Mouse (Mus musculus) bone marrow, adult 2 months (tissue): Measurements from ENCODE around the gene Luzp1. TPM values are rescaled to one million over a fixed set of nuclear protein-coding genes. Genes with fewer than 3 reads are reported as not detected.

ENCODE experiments used
- H3K27ac ChIP-seq: fragments of 200-500 bp; 2 replicates; pipeline ENCODE4 v1.5.1; 2012; ENCODE audit warnings: low read depth, mild to moderate bottlenecking, control low read depth, inconsistent platforms, low read length; ENCODE audit not compliant: control insufficient read depth, poor library complexity, insufficient read depth
- H3K4me1 ChIP-seq: fragments of 200-500 bp; 2 replicates; pipeline ENCODE4 v1.6.1; 2011; ENCODE audit warnings: low read length; ENCODE audit not compliant: control insufficient read depth, insufficient read depth
- H3K4me3 ChIP-seq: fragments of 200-500 bp; replicated peaks from 2 replicates; pipeline ENCODE3; 2011; ENCODE audit warnings: mild to moderate bottlenecking, low read depth, low read length, control low read depth; ENCODE audit not compliant: control insufficient read depth
- CTCF ChIP-seq: fragments of 200-500 bp; IDR thresholded peaks from 2 replicates; pipeline ENCODE4 v1.5.1; 2011; ENCODE audit warnings: low read length, control low read depth; ENCODE audit not compliant: control insufficient read depth, insufficient read depth
- POLR2A ChIP-seq: fragments of 200-500 bp; IDR thresholded peaks from 2 replicates; pipeline ENCODE4 v1.6.1; 2011; ENCODE audit warnings: low read depth, mild to moderate bottlenecking, control low read depth, low read length, borderline replicate concordance; ENCODE audit not compliant: control insufficient read depth
- WGBS: fragments of 180-500 bp; shearing (Covaris S2); methylation state at CpG from one replicate; pipeline ENCODE4 v1.1.7; 2018; 5-methylcytosine and 5-hydroxymethylcytosine counted together
- polyA plus RNA-seq: library from polyadenylated mRNA; stranded (reverse); fragments of >200 nt; gene quantifications from 2 replicates; pipeline ENCODE4 v1.2.4, GENCODE M21; 2011; ENCODE audit warnings: low replicate concordance; ENCODE audit not compliant: missing spikeins, insufficient read depth, insufficient read length

The Luzp1 gene
- polyA plus RNA-seq, 1 experiment, result 2.8 TPM

GRCm38 (mm10) chr4:136458276-136458675, 11.3 kb upstream of the Luzp1 start:
- WGBS, result 79% methylated on average over 7 of the region's 7 CpGs
- Histone ChIP-seq H3K4me1 (no peaks in the 10 kb centered on the region), H3K4me3 (no peak overlapping the region), H3K27ac (no peak overlapping the region)
- TF ChIP-seq POLR2A, result no peak
- TF ChIP-seq CTCF, result no peak

- WGBS, result 84% methylated on average over 12 of the region's 12 CpGs
- Histone ChIP-seq H3K4me3 (no peak overlapping the region), H3K4me1 (no peaks in the 10 kb centered on the region), H3K27ac (no peak overlapping the region)
- TF ChIP-seq CTCF (no peak), POLR2A (no peak)
Observed at GRCm38 (mm10) chr4:136459210-136459609, 10.4 kb upstream of the Luzp1 start.

- TF ChIP-seq POLR2A (no peak), CTCF (no peak)
- no peak overlapping the region for H3K27ac ChIP-seq
- no peaks in the 10 kb centered on the region for H3K4me1 ChIP-seq
- no peak overlapping the region for H3K4me3 ChIP-seq
- 85% methylated on average over 4 of the region's 4 CpGs for WGBS
Observed at GRCm38 (mm10) chr4:136461206-136461605, 8.4 kb upstream of the Luzp1 start.

- no peak overlapping the region for H3K4me3 ChIP-seq
- 56% methylated on average over 6 of the region's 6 CpGs for WGBS
- no peaks in the 10 kb centered on the region for H3K4me1 ChIP-seq
- H3K27ac ChIP-seq, result no peak overlapping the region
- TF ChIP-seq POLR2A, result no peak
- TF ChIP-seq CTCF, result no peak
Observed at GRCm38 (mm10) chr4:136461761-136462085, 7.8 kb upstream of the Luzp1 start.

DNA sequence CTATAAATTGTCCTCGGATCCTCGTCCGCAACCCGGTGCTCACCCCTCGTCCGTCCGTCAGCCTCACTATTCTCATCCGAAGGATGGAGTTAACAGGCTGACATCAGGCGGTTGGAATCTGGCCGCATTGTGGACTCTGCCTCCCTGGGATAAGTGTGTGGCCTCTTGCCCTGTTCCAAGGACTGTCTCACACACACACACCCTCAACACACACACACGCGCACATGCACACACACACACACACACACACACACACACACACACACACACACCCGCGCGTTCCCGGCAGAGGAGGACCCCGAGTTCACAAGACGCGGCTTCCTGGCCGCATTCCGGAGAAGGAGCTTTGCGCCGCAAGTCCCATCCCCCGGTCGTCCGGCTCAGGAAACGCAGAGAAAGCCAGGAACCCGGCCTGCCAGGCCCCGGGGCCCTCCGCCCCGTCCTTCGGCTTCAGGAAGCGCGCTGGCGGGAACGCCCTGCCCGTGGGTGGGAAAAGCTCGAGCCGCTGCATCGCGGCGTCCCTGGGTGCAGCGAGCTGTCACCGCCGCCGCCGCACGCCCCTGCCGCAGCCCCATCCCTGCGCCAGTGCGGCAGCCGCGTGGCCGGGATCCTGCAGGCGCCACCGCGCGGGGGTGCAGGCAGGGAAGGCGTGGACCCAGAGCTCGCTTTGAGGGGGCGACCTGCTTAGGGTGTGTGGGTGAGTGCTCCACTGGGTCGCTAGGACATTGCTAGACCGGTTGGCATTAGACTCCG, 7.3 kb upstream of the Luzp1 start, which contains the start of gene 6030445D17Rik:
Gene 6030445D17Rik, plus strand, starts transcription at position 165 of the 753 bp plus-strand sequence.
- Histone ChIP-seq H3K4me1 (no peaks in the 10 kb centered on the region), H3K4me3 (peak within 1 kb of the TSS; percentile 31), H3K27ac (peak within 1 kb of the TSS; percentile 36; the same call in 1 of the 2 replicates)
- WGBS, result 10% methylated on average over 64 of the region's 64 CpGs
- TF ChIP-seq POLR2A (peak; percentile 18; the same call in 1 of the 2 replicates), CTCF (no peak)

DNA sequence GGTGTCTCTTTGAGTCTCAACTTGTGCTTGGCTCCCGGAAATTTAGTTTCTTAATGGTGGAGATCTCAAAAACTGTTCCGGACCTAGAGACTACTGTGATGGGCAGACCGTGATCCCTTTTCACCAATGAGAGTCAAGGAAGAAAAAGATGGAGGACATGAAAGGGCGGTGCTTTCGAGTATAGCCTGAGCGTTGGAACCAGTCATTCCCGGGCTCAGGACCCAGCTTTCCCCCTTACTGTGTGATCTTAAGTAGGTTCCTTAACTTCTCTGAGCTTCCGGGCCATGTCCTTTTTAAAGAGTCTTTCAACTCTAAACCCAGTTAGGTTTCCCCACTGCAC, 6.8 kb upstream of the Luzp1 start:
- no peak overlapping the region for H3K27ac ChIP-seq
- peak overlapping the region; percentile 31 for H3K4me3 ChIP-seq

GRCm38 (mm10) chr4:136463436-136463835, 6.1 kb upstream of the Luzp1 start:
- no peak for TF ChIP-seq POLR2A
- no peak for TF ChIP-seq CTCF
- WGBS, result 76% methylated on average over 9 of the region's 9 CpGs
- Histone ChIP-seq H3K4me3 (no peak overlapping the region), H3K4me1 (no peaks in the 10 kb centered on the region), H3K27ac (no peak overlapping the region)

More for the DNA sequence above, 6.8 kb upstream of the Luzp1 start:
- TF ChIP-seq CTCF (no peak), POLR2A (no peak)
- no peaks in the 10 kb centered on the region for H3K4me1 ChIP-seq
- WGBS, result 3% methylated on average over 8 of the region's 8 CpGs

DNA sequence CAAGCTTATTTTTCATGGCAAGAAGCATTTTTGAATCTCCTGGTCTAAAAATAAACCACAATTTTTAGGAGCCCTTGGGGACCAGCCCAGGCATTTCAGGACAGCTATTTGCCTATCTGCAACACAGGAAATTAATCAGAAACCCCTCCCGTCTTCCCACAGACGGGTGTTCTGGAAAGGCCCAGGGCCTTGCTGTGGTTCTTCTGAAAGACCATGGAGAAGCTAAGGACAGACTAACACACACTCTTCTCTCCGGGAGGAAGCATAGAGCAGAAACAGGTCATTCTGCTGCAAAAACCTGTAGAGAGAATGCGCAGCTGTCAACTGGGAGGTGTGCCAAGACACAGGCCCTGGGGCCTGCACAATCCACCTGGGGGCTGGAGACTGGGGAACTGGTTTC, 3.3 kb upstream of the Luzp1 start:
- H3K4me3 ChIP-seq, result no peak overlapping the region
- no peaks in the 10 kb centered on the region for H3K4me1 ChIP-seq
- TF ChIP-seq CTCF (no peak), POLR2A (no peak)
- 39% methylated on average over 4 of the region's 4 CpGs for WGBS
- no peak overlapping the region for H3K27ac ChIP-seq
